Mouse (Mus musculus) heart, postnatal 0 days (tissue): Measurements from ENCODE around the gene Smim20.
A peak's percentile ranks its signal among the peaks of the same experiment; 100 is the strongest.

Experiments
- CTCF ChIP-seq: IDR thresholded peaks from 2 replicates; pipeline ENCODE4 v1.5.1; 2016; ENCODE audit warnings: antibody characterized with exemption, control low read depth, low read depth
- EP300 ChIP-seq: IDR thresholded peaks from 2 replicates; pipeline ENCODE4 v1.6.1; 2016; ENCODE audit warnings: antibody characterized with exemption, low read depth

- TF ChIP-seq EP300 (no peak), CTCF (peak; percentile 88)
These were observed 59.1 kb downstream of the Smim20 start for GRCm38 (mm10) chr5:53326023-53326422.
